Mouse (Mus musculus) granulocyte monocyte progenitor cell, adult 5-6 weeks (primary cell): ENCODE measurements around the gene Suco. TPM values are rescaled to one million over a fixed set of nuclear protein-coding genes. Genes with fewer than 3 reads are reported as not detected.

Experiments
- ATAC-seq: replicated peaks from 2 replicates; pipeline ENCODE4 v1.8.0; 2016; ENCODE audit warnings: mild to moderate bottlenecking, moderate TSS enrichment, inconsistent platforms; ENCODE audit not compliant: poor library complexity, severe bottlenecking
- total RNA-seq, 2 experiments: library from RNA; stranded (forward) in 1 of 2; stranded (reverse) in 1 of 2; fragments of 200-712, 200-1000 nt in 1 of 2; fragments of >200 nt in 1 of 2; fragmentation: Nextera tagmentation in 1 of 2; gene quantifications; 2 replicates each; pipeline ENCODE4 v1.2.3; 2014 to 2017

Gene Suco
- total RNA-seq, 2 experiments from 2014 or later: 30.5 to 102 TPM

- ATAC-seq: no peak
These were observed 18.5 kb upstream of the Suco start for GRCm38 (mm10) chr1:161895014-161895413.

DNA sequence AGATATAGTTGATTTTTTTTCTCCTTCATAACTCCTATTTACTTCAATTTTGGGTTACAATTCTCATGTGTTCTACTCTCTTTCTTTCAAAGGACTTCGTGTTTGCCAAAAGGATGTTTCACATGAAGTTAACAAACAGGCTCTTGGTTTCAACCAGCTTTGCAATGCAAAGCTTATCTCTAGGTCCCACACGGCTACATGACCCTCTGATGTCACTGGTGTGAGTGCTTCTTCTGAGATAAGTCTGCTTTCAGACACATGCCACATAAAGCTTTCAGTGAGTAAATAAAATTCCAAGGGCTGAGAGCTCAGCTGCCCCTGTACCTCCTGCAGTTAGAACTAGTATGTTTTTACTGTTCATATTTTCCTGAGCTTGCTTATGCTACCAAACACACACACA, 18.1 kb upstream of the Suco start:
- ATAC-seq: no peak

DNA sequence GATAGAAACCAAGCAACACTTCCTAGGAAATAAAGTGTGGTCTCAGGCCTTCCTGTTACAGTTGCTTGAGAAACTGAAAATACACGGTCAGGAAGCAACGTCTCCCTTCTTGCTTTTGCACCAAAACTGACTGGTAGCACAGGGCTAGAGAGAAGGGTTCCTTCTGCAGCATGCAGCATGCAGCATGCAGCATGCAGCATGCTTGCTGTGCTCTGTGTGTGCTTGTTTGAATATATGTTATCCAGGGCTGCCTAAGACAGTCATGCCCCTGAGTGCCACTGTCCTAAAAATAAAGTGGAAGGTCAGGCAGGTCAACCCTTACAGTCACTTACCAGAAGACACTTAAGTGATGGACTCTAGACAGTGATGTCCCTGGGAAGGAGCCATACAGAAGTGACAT, 17.6 kb upstream of the Suco start:
- ATAC-seq: peak; percentile 48

DNA sequence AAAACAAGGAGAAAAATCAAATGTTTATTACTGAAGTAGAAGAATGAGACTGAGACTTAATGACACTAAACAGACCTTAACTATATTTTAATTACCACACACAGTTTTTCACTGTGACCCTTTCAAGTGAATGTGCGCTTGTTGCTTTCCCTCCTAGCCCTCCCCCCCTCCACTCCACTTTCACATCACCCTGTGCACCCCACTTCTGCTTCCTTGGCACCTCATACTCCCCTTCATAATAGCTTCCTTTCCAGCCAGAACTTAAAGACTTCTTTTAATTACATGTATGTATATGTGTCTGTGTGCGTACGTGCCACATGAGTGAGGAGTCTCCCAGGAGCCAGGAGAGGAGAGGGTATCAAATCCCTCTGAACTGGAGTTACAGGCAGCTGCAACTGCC, 12.3 kb upstream of the Suco start:
- peak; percentile 73 for ATAC-seq

GRCm38 (mm10) chr1:161887679-161888260, 11.3 kb upstream of the Suco start:
- ATAC-seq: 0 out of 2 replicates have a peak, but pooled peaks have one; percentile 10

DNA sequence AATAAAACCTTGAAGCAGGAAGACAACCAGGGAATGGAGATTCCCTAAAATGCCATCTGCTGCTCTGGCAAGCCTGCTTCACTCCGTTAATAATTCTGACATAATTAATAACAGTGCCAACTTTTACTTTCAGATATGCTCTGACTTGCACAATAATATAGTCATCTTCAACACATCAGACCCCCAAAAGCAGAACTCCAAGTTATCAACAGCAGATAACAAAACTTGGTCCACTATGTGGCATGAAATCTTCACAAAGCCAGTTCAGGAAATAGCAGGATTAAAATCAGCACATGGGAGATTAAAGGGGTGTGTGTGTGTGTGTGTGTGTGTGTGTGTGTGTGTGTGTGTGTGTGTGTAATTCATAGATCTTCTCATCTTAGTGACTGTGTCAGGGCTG, 9.3 kb upstream of the Suco start:
- peak; percentile 81 for ATAC-seq

DNA sequence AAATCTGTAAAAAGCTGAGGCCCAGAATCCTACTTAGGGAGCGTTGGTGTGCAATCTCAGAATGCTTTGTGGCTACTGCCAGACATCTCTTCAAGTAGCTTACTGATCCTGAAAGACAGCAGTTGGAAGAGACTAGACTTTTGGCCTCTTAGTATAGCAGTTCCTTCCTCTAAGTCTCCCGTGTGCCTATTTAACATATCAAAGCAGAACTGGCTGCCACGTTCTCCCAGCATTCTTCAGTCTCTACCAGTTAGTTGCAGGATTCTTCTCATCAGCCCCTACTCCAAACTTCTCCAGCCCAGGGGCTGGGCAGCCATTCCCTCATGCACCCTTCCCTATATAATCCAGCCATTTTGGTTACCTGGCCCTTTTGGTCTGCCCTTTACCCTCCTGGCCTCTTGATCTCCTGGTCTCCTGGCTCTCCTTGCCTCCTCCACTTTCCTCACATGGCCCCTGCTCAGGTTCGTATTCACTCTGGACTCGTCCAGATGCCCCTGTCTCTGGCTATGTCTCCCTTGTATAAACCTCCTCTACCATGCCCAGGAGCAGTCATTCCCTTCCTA, 1.2 kb upstream of the Suco start:
- no peak for ATAC-seq

GRCm38 (mm10) chr1:161875706-161876552, 553 bp downstream of the Suco start:
- ATAC-seq: peak; percentile 57

- ATAC-seq: no peak
These were observed 7.1 kb downstream of the Suco start for GRCm38 (mm10) chr1:161869422-161869821.

DNA sequence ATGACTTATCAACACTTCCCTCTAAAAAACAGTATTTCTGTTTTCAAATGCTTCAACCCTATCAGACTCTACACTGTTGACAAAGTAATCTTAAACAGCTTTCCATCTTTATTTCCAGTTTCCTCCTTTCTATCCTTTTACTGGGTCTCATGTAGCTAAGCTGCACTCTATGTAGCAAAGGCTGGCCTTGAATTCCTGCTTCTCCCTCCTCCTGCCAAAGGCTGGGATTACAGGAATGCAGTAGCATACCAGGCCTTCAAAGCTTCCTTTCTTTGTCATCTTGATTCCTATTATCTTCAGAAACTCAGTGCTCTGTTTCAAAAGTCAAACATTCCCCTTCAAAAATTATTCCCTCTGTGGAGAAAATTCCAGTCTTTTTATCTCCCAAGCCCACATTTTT, 8.1 kb downstream of the Suco start:
- no peak for ATAC-seq

DNA sequence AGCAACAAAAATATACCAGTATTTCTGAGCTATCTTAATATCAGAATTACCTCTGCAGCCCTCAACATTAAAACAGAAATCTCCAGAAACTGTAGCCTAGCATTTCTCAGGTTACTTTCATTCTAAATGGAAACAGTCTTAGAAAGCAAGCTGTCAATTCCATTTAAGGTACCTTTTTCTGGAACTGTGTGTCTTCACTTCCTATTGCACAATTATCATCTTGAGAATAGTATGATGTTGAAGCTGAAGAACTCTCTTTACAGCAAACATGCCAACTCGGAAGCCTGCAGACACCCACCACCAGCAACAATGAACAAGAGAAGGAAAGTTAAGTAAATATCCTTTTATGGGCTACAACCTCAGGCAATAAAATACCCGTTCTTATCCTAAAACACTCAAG, 12.7 kb downstream of the Suco start:
- peak; percentile 92 for ATAC-seq

DNA sequence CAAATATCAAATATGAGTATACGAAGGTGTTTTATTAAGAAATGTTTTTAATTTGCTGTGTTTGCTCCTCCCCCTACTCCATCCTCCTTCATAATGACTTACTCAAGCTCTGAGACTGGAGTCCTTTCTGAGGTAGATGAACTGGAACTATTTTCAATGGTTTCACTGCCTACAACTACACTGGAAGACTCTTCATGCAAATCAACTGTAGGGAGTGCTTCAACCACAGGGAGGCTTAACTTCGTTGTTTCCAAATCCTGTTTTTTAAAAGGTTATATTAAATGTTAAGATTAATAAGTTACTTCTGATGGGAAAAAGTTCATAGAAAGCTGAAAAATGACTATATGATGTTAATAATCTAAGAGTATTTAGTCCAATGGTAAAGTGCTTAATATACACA, 17.2 kb downstream of the Suco start:
- ATAC-seq: no peak

DNA sequence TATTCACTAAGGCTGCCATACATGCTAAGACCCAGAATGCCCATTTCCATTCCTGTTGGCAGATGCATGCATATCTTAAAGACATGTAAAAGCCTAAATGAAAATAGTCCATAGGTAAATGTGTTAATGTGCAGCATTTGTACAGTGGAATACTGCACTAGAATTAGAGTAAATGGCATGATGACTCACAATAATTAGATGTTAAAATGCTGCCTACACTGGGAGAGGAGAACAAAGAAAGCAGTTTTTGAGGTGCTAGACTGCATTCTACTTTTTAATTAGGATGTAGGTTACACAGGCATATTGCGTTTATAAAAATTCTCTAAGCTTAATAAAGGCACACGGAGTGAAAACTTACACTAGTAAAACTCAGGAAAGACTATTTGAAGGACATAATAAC, 49.8 kb downstream of the Suco start:
- ATAC-seq: no peak

DNA sequence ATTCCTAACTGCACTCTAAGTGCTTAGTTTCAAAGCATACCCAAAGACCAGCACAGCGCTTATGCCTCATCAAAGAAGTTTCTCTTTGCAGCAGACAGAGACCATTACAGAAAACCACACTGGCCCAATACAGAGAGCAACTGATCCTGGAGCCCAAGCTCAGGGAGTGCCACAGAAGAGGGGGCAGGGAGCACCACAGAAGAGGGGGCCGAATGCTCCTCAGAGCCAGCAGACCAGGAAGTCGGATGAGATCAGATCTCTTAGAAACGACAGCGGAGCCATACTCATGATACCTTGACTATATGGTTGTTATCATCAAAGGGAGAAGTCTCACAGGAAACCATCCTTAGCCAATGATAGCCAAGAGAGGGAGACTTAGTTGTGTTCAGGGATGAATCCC, 67.1 kb downstream of the Suco start:
- ATAC-seq: no peak; the same call in 1 of the 2 replicates

DNA sequence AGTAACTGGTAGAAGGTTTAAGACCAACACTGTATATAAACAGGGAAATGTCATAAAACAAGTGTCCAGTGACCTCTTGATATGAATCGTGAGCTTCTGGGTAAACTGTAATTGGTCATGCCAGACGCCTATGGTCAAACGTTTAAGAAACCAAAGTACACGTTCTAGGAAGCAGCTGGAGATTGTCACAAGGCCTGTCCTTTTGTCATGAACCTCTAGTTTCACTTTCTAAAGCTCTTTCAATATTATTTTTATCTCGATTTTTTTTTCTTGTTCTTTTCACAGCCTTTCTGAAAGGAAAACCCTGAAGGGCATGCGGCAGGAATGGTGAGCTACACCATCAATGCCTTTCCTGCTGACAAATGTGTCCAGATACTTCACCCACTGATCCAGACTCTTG, 67.5 kb downstream of the Suco start:
- ATAC-seq: peak; percentile 45; the same call in 1 of the 2 replicates

- peak; percentile 18; the same call in 1 of the 2 replicates for ATAC-seq
These were observed 71.9 kb downstream of the Suco start for GRCm38 (mm10) chr1:161804541-161804971.

GRCm38 (mm10) chr1:161801321-161801720, 75.2 kb downstream of the Suco start:
- no peak for ATAC-seq

- ATAC-seq: no peak
These were observed 76.2 kb downstream of the Suco start for GRCm38 (mm10) chr1:161800256-161800655.

DNA sequence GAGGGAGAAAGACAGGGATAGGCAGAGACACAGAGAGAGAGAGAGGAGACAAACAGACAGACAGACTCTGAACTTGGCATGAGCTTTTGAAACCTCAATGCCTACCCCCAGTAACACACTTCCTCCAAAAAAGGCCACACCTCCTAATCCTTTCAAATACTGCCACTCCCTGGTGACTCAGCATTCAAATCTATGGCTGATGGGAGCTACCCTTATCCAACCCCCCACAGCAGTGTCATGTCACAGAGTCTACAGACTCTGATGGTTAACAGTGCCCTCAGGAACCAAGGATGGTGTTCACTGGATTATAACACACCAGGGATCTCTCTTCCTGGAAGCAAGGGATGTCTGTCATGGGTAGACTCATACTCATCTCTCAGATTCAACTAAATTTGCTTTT, 76.7 kb downstream of the Suco start:
- peak; percentile 27; the same call in 1 of the 2 replicates for ATAC-seq

- ATAC-seq: peak; percentile 90
These were observed 77.6 kb downstream of the Suco start for GRCm38 (mm10) chr1:161798866-161799265.

DNA sequence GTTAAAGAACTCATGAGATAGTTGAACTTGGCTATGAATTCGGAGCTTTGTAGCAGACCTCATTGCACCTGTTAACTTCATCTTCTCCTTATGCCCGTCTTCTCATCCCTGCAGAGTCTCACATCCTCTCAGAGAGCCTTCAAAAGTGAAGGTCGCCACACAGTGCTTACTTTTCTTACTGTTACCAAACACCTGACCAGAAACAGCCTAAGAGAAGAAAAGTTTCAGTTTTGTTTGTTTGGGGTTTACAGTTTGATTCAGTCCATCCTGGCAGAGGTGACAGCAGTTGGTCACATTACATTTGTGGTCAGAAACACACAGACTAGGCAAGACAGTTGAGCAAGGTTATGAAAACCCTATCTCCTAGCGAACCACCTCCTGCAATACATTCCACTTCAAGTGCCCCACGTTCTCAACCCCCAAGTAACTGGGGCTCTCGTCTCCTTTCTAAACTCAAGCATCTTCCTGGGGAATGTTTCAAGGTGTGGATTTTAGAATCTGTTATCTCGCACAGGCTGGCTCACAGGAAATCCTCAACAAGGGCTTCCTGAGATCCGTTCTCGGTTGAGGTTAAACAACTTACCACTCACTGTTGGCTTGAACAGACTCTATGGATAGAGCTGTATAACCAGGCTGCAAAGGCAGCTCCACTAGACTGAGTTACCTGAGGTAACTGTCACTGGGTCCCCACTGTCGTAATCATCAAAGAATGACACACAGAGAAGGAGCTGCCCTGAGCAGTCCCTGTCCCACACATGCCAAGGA, 81.9 kb downstream of the Suco start:
- peak; percentile 69 for ATAC-seq
